In the genomic region with DNA sequence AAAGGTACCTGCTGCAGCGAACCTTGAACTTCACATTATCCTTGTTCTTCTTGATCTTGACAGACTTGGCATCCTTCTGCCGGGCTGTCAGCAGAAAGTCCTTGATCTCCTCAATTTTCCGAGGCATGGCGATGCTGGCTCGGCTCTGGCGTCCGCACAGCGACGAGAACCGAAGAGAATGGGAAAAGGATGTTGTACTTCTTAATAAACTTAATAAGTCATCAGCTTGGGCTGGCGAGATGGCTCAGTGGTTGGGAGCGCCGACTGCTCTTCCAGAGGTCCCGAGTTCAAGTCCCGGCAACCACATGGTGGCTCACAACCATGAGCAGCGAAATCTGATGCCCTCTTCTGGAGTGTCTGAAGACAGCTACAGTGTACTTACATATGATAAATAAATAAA, we compare ENCODE assay signal across 17 mouse cellular contexts. TPM values are rescaled to one million over a fixed set of nuclear protein-coding genes. Genes with fewer than 3 reads are reported as not detected.
DNase-seq lines count a peak whose midpoint lies in the region.
"Had no signal": no experiment of that assay in that cellular context is flagged by ENCODE, and none has a peak within 500 bp of the region (broad histone marks: within the 10 kb centered on the region; RNA-seq: fewer than 3 reads in every experiment).

No protein-coding gene starts in this region.

- peak; percentile 23 to 64 for DNase-seq in adrenal gland, adult (ENCODE audit: inconsistent age in 2 of 2, low spot score in 1 of 2)
- DNase-seq in adrenal gland, adult 2 months = peak; percentile 24
- peak; percentile 7 for DNase-seq in adrenal gland, adult 8-10 months
- DNase-seq in adrenal gland, postnatal 36 days = peak; percentile 11 to 26
- peak; percentile 73 for DNase-seq in heart, adult 11 months

RNA-seq across cellular contexts. Expression of gene Evx1, which starts 33.5 kb away (rescaled TPM):
- total RNA-seq in adrenal gland, adult 2 months (2021) = under 1 TPM in 1 of 2 experiments, not detected in 1; 0.14 TPM
- polyA plus RNA-seq in adrenal gland, adult 2 months (2012; rRNA removed) = not detected in 2 replicates
- not detected for total RNA-seq in adrenal gland, adult 8-10 months (2022)
- total RNA-seq in adrenal gland, postnatal 36 days (2021) = not detected
- total RNA-seq: adrenal gland, adult 18-20 months; adrenal gland, postnatal 10 days; adrenal gland, postnatal 14 days; adrenal gland, postnatal 25 days; adrenal gland, postnatal 4 days; CH12.LX; G1E; MEL had no signal
- polyA plus RNA-seq: activated CD4-positive, CD25-positive, alpha-beta regulatory T cell, adult 4 months; C2C12; CD4-positive, CD25-positive, alpha-beta regulatory T cell, adult 4 months; G1E; Patski had no signal

Comparison
In these comparisons a context has a peak if more than half of its experiments do, and no peak if none do; other contexts are left out.
1. Peak in every context shown above with its lines: DNase-seq.
2. DNase-seq: peak in every context shown above with its lines; median percentile 73 in heart, adult 11 months; 44 in adrenal gland, adult; 24 in adrenal gland, adult 2 months; 18 in adrenal gland, postnatal 36 days; 7 in adrenal gland, adult 8-10 months.